Comparison of ENCODE assay signal across 11 mouse cellular contexts in the genomic region with DNA sequence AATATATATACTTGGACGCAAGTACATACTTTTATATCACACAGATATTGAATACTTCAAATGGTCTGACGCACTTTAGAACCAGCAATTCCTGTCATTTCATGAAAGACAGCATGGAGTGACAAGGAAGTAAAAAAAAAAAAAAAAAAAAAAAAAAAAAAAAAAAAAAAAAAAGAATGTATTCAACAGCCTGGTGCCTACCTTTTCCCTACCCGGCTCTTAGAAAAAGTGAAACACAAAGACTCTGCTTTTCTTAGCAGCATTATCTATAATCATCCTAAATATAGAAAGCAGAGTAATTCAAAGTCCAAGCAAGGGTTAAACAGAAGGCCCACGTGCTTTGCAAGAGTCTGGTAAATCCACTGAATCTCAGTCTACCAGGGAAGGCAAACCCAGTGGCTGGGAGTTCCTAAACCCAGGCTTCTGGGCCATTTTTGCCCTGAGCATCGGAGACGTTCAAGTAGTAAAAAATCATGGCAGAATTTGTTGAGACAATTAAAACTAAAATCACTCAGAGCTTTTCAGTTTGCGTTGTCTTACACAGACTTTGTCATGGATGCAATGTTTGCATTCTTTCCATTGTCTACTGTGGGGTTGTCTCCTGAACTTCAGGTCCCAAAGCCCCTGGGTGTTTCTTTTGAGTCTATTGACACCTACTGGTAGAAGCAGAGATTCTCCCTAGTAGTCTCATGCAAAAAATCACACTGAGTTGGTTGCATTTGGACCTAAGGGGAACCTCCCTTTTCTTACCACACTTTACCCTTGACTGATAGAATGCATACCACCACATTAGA.
DNase-seq lines count a peak whose midpoint lies in the region; ATAC-seq and TF ChIP-seq lines count a peak whose summit lies in the region.
"Had no signal": no experiment of that assay in that cellular context is flagged by ENCODE, and none has a peak within 500 bp of the region (broad histone marks: within the 10 kb centered on the region; RNA-seq: fewer than 3 reads in every experiment).

No protein-coding gene starts in this region.

- DNase-seq in gastrocnemius, adult 2 months = no peak
- no peak for DNase-seq in gastrocnemius, postnatal 14 days
- peak; percentile 82 for DNase-seq in ZHBTc4 (ENCODE audit: low read depth, low spot score)
- peak; percentile 60 for DNase-seq in forebrain, postnatal 0 days
- DNase-seq in neural tube, embryonic 10.5 days (ENCODE audit: extremely low spot score, low spot score) = peak; percentile 30
- DNase-seq in urinary bladder, postnatal 25 days (ENCODE audit: low spot score) = no peak
- no peak for DNase-seq in adrenal gland, adult 8-10 months
- DNase-seq in kidney, adult 8-10 months = no peak
- DNase-seq: cerebellum, adult 9-11 months; heart, postnatal 10 days had no signal

- H3K4me3 ChIP-seq in gastrocnemius, adult 2 months = no peak overlapping the region
- H3K4me3 ChIP-seq in forebrain, postnatal 0 days (ENCODE audit: low read depth, low read length) = no peak overlapping the region
- H3K4me3 ChIP-seq: liver, embryonic 15.5 days had no signal

- WGBS in forebrain, postnatal 0 days = 42% methylated on average over 7 of the region's 7 CpGs

- intact Hi-C loops in gastrocnemius, adult 2 months (cut with DNase I) = no loop called here
- intact Hi-C loops in gastrocnemius, postnatal 14 days (cut with DNase I; ENCODE audit: low total_unique reads) = no loop called here

- no peaks in the 10 kb centered on the region for H3K36me3 ChIP-seq in forebrain, postnatal 0 days (ENCODE audit: insufficient read depth)
- H3K36me3 ChIP-seq: liver, embryonic 15.5 days had no signal

- no peak overlapping the region for H3K4me2 ChIP-seq in forebrain, postnatal 0 days (ENCODE audit: low read depth)
- H3K4me2 ChIP-seq: liver, embryonic 15.5 days had no signal

- ATAC-seq in forebrain, postnatal 0 days = peak; percentile 83

- H3K4me1 ChIP-seq in forebrain, postnatal 0 days (ENCODE audit: insufficient read depth) = 0 out of 2 replicates have a peak, but pooled peaks cover 5% of the 10 kb centered on the region
- H3K4me1 ChIP-seq: liver, embryonic 15.5 days had no signal

- H3K27ac ChIP-seq in gastrocnemius, adult 2 months = no peak overlapping the region
- no peak overlapping the region for H3K27ac ChIP-seq in forebrain, postnatal 0 days (ENCODE audit: low read depth, low read length)
- H3K27ac ChIP-seq: liver, embryonic 15.5 days had no signal

- no peaks in the 10 kb centered on the region for H3K9me3 ChIP-seq in forebrain, postnatal 0 days (ENCODE audit: low read length)
- H3K9me3 ChIP-seq: liver, embryonic 15.5 days had no signal

- H3K27me3 ChIP-seq in forebrain, postnatal 0 days (ENCODE audit: insufficient read depth, low read length) = no peaks in the 10 kb centered on the region
- H3K27me3 ChIP-seq: liver, embryonic 15.5 days had no signal

- no peak overlapping the region for H3K9ac ChIP-seq in forebrain, postnatal 0 days
- H3K9ac ChIP-seq: liver, embryonic 15.5 days had no signal

- TF ChIP-seq CTCF in gastrocnemius, adult 2 months (IDR thresholded peaks at IDR 0.05) = peak; percentile 37
- TF ChIP-seq CTCF in forebrain, postnatal 0 days (IDR thresholded peaks at IDR 0.05; ENCODE audit: low read depth) = peak; percentile 68

Comparison
In these comparisons a context has a peak if more than half of its experiments do, and no peak if none do; other contexts are left out.
1. DNase-seq: peak in ZHBTc4 (single experiment), forebrain, postnatal 0 days (single experiment) and neural tube, embryonic 10.5 days (single experiment); none in gastrocnemius, adult 2 months (single experiment), gastrocnemius, postnatal 14 days (single experiment), urinary bladder, postnatal 25 days (single experiment), adrenal gland, adult 8-10 months (single experiment) and kidney, adult 8-10 months (0 of 2).